Mouse (Mus musculus) kidney, adult 2 months (tissue): ENCODE results near the gene Cnpy2. TPM values are rescaled to one million over a fixed set of nuclear protein-coding genes. Genes with fewer than 3 reads are reported as not detected.

Experiments used
- DNase-seq: peaks from one replicate; pipeline ENCODE4 v3.0.0; 2021
- H3K27ac ChIP-seq: fragments of 200-500 bp; 2 replicates; pipeline ENCODE4 v1.5.1; 2012; ENCODE audit warnings: low read depth, low read length, control low read depth, inconsistent platforms; ENCODE audit not compliant: insufficient read depth
- H3K27me3 ChIP-seq: fragments of 200-500 bp; replicated peaks from 2 replicates; pipeline ENCODE4 v1.6.1; 2012; ENCODE audit warnings: mild to moderate bottlenecking, moderate library complexity, low read length, inconsistent platforms; ENCODE audit not compliant: control insufficient read depth, insufficient read depth
- H3K36me3 ChIP-seq: fragments of 200-500 bp; 2 replicates; pipeline ENCODE4 v1.6.1; 2012; ENCODE audit warnings: mild to moderate bottlenecking, moderate library complexity, low read length, inconsistent platforms; ENCODE audit not compliant: control insufficient read depth, insufficient read depth
- H3K4me1 ChIP-seq: fragments of 200-500 bp; 2 replicates; pipeline ENCODE4 v1.6.1; 2011; ENCODE audit warnings: low read length; ENCODE audit not compliant: control insufficient read depth, insufficient read depth
- H3K4me3 ChIP-seq: fragments of 200-500 bp; 2 replicates; pipeline ENCODE4 v1.5.1; 2011; ENCODE audit warnings: mild to moderate bottlenecking, low read depth, low read length, control low read depth; ENCODE audit not compliant: insufficient read depth
- CTCF ChIP-seq: fragments of 200-500 bp; conservative IDR thresholded peaks from 2 replicates; pipeline ENCODE4 v1.5.1; 2011; ENCODE audit warnings: low read depth, mild to moderate bottlenecking, control low read depth, low read length, moderate library complexity, mixed read lengths; ENCODE audit not compliant: insufficient read depth, insufficient read length
- POLR2A ChIP-seq: fragments of 200-500 bp; IDR thresholded peaks from one replicate; pipeline ENCODE4 v1.6.1; 2011; ENCODE audit warnings: low read depth, low read length, control low read depth
- WGBS: fragments of 180-500 bp; shearing (Covaris S2); methylation state at CpG from one replicate; pipeline ENCODE4 v1.1.7; 2018; 5-methylcytosine and 5-hydroxymethylcytosine counted together
- polyA plus RNA-seq: library from polyadenylated mRNA; depleted of rRNA; stranded (reverse); fragments of >200 nt; gene quantifications from 2 replicates; pipeline ENCODE4 v1.2.3, GENCODE M21; 2012

Gene Cnpy2
- polyA plus RNA-seq, 1 experiment, result 118 TPM

- TF ChIP-seq CTCF (no peak), POLR2A (no peak)
- WGBS, result 63% methylated on average over 3 of the region's 3 CpGs
- H3K27me3 ChIP-seq, result no peaks in the 10 kb centered on the region
- H3K27ac ChIP-seq, result peak overlapping the region; percentile 97
- no peaks in the 10 kb centered on the region for H3K36me3 ChIP-seq
- DNase-seq, result no peak
- peak overlapping the region; percentile 78; the same call in 1 of the 2 replicates for H3K4me3 ChIP-seq
- H3K4me1 ChIP-seq, result peaks cover 19% of the 10 kb centered on the region
Measured at GRCm38 (mm10) chr10:128336597-128336996, 14.3 kb downstream of the Cnpy2 start.

- under 1% methylated on average over 61 of the region's 61 CpGs for WGBS
- TF ChIP-seq POLR2A, result peak; percentile 74
- TF ChIP-seq CTCF, result no peak
- DNase-seq, result peak; percentile 99
Measured at GRCm38 (mm10) chr10:128337306-128338181, 15.3 kb downstream of the Cnpy2 start, which contains the start of gene Cs. Cs (plus strand) TSS chr10:128337734.

GRCm38 (mm10) chr10:128338415-128338814 is 16.2 kb downstream of the Cnpy2 start:
- no peak for TF ChIP-seq CTCF
- no peak for TF ChIP-seq POLR2A
- no peaks in the 10 kb centered on the region for H3K36me3 ChIP-seq
- H3K4me1 ChIP-seq, result peaks cover 20% of the 10 kb centered on the region
- H3K27ac ChIP-seq, result peak overlapping the region; percentile 99
- H3K27me3 ChIP-seq, result no peaks in the 10 kb centered on the region
- WGBS, result 8% methylated on average over 5 of the region's 5 CpGs
- DNase-seq, result peak; percentile 42
- H3K4me3 ChIP-seq, result peak overlapping the region; percentile 95

More at GRCm38 (mm10) chr10:128337306-128338181, 15.3 kb downstream of the Cnpy2 start, which contains the start of gene Cs:
- H3K27me3 ChIP-seq, result no peaks in the 10 kb centered on the region
- peak within 1 kb of the TSS; percentile 95 for H3K4me3 ChIP-seq
- H3K36me3 ChIP-seq, result no peaks in the 10 kb centered on the region
- peaks cover 19% of the 10 kb centered on the region for H3K4me1 ChIP-seq
- H3K27ac ChIP-seq, result peak within 1 kb of the TSS; percentile 99

- WGBS, result 22% methylated on average over 2 of the region's 2 CpGs
- H3K27ac ChIP-seq, result 0 out of 2 replicates have a peak overlapping the region, but pooled peaks have one; percentile 26
- peak overlapping the region; percentile 26; the same call in 1 of the 2 replicates for H3K4me3 ChIP-seq
- no peaks in the 10 kb centered on the region for H3K36me3 ChIP-seq
- TF ChIP-seq CTCF (no peak), POLR2A (no peak)
- no peak for DNase-seq
- H3K4me1 ChIP-seq, result peaks cover 21% of the 10 kb centered on the region
- no peaks in the 10 kb centered on the region for H3K27me3 ChIP-seq
Measured at GRCm38 (mm10) chr10:128338948-128339347, 16.7 kb downstream of the Cnpy2 start.

- Histone ChIP-seq H3K27ac (no peak overlapping the region), H3K4me3 (no peak overlapping the region)
- WGBS, result 72% methylated on average over 2 of the region's 2 CpGs
Measured at GRCm38 (mm10) chr10:128340257-128340656, 18.0 kb downstream of the Cnpy2 start.

GRCm38 (mm10) chr10:128343436-128343835 is 21.2 kb downstream of the Cnpy2 start:
- TF ChIP-seq CTCF (no peak), POLR2A (no peak)
- Histone ChIP-seq H3K4me1 (peaks cover 12% of the 10 kb centered on the region), H3K27me3 (no peaks in the 10 kb centered on the region), H3K36me3 (no peaks in the 10 kb centered on the region), H3K4me3 (no peak overlapping the region), H3K27ac (no peak overlapping the region)
- 69% methylated on average over 1 of the region's 1 CpGs for WGBS
- no peak for DNase-seq

More at GRCm38 (mm10) chr10:128340257-128340656, 18.0 kb downstream of the Cnpy2 start:
- Histone ChIP-seq H3K36me3 (no peaks in the 10 kb centered on the region), H3K4me1 (peaks cover 26% of the 10 kb centered on the region), H3K27me3 (no peaks in the 10 kb centered on the region)
- TF ChIP-seq CTCF, result 0 out of 2 replicates have a peak, but pooled peaks have one; percentile 12
- TF ChIP-seq POLR2A, result no peak
- no peak for DNase-seq
